Mouse (Mus musculus) MEL-GATA-1-ER (cell line): ENCODE data around the gene Mertk.
"Not testable (repeated sequence)": the region's sequence is repeated elsewhere in the genome, so short reads cannot be mapped to it uniquely, and the experiment has no call there.

Experiments used
- DNase-seq: peaks from one replicate; pipeline ENCODE4 v3.0.0-alpha.2; 2012; ENCODE audit warnings: low read depth; ENCODE audit errors: extremely low read depth

Mertk gene

GRCm38 (mm10) chr2:128698693-128699181, at the start of gene Mertk:
Mertk (plus strand) TSS chr2:128698956.
- DNase-seq: no peak

DNA sequence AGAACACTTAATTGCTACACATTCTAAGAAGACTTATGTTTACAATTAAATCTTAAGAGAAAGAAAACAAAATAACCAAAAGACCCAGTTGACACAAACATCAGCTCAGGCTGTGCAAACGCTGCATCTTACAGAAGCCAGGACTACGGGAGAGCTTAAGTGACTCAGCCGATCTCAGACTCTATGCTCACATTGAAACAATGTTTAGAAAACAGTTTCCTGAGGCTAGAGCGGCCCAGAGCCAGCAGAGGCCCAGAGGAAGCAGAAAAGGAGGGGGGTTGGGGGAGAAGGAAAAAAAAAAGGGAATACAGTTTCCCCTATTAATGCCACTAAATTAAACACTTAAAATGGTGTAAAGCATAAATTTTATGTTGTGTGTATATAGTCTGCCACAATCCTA, 18.1 kb upstream of the Mertk start:
- DNase-seq: no peak

- DNase-seq: peak; percentile 86
Observed at GRCm38 (mm10) chr2:128686921-128687557, 11.7 kb upstream of the Mertk start, which contains the start of gene Anapc1. Anapc1 (minus strand) TSS chr2:128687391.

GRCm38 (mm10) chr2:128687558-128688120, 11.1 kb upstream of the Mertk start:
- DNase-seq: no peak

DNA sequence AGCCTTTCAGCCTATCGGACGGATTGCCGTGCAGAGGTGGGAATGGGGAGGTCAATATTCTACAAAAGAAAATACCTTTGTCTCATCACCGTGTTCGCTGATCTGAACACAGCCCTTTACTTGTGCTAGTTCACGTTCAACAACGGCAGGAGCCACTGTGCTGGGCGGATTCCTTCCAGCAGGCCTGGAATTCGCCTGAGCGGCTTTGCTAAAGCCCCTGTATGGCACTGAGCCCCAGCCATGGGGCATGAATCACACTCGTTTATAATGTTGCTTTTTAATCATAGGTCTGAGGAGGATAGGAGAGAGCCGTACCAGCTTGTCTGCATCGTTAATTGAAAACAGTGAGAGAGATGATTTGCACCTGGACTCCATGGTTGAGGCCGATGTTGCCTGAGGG, 6.4 kb upstream of the Mertk start:
- DNase-seq: no peak

GRCm38 (mm10) chr2:128692771-128693170, 6.0 kb upstream of the Mertk start:
- DNase-seq: no peak

GRCm38 (mm10) chr2:128693236-128693635, 5.5 kb upstream of the Mertk start:
- DNase-seq: no peak

DNA sequence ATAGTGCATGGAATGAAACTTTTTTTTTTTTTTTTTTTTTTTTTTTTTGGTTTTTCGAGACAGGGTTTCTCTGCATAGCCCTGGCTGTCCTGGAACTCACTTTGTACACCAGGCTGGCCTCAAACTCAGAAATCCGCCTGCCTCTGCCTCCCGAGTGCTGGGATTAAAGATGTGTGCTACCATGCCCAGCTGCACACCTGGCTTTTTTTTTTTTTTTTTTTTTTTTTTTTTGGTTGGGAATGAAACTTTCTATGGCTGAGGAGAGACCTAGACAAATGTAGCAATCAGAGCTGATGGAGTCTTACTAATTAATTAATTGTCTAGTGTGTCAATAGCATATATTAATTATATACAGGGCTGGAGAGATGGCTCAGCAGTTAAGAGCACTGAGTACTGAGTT, 4.9 kb upstream of the Mertk start:
- DNase-seq: not testable (repeated sequence)

GRCm38 (mm10) chr2:128694548-128694947, 4.2 kb upstream of the Mertk start:
- DNase-seq: no peak

- DNase-seq: no peak
Observed at GRCm38 (mm10) chr2:128696426-128696825, 2.3 kb upstream of the Mertk start.

- DNase-seq: no peak
Observed at GRCm38 (mm10) chr2:128697047-128697446, 1.7 kb upstream of the Mertk start.

DNA sequence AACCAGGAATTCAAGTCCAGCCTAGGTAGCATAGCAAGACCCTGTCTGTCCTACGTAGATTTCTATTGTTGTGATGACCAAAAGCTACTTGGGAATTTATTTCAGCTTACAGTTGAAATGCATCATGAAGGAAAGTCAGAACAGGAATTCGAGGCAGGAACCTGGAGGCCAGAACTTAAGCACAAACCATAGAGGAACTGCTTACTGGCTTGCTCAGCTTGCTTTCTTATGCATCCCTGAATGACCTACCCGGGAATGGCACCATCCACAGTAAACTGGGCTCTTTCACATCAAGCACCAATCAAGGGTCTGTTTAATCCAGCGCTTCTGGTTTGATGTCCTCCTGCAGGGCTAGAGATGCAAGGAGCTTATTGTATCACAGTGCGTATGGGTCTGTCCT, 1.2 kb upstream of the Mertk start:
- DNase-seq: no peak

DNA sequence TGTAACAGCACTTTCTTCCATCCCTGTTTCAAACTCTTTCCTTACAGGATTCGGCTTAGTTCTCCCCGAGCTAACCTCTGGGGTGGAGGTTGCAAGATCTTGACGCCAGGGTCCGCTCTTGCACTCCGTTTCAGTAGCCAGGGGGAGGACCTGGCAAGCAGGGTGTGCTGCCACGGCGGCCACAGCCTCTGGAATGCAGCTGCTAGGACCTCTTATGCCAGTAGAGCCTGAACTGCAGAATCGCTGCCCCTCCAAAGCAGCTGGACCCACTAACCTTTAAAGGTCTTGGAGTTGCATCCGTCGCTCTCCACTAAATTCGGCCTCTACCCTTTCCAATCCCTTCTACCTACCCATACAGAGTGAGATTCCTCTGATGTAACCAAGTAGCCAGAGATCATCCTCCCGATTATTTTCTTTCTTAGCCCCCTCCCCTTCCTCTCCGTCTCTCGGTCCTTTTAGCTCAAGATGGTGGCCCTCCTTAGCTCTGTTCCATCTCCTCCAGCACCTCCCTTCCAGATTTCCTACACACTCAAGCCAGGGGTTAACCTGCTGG, 540 bp upstream of the Mertk start:
- DNase-seq: no peak

DNA sequence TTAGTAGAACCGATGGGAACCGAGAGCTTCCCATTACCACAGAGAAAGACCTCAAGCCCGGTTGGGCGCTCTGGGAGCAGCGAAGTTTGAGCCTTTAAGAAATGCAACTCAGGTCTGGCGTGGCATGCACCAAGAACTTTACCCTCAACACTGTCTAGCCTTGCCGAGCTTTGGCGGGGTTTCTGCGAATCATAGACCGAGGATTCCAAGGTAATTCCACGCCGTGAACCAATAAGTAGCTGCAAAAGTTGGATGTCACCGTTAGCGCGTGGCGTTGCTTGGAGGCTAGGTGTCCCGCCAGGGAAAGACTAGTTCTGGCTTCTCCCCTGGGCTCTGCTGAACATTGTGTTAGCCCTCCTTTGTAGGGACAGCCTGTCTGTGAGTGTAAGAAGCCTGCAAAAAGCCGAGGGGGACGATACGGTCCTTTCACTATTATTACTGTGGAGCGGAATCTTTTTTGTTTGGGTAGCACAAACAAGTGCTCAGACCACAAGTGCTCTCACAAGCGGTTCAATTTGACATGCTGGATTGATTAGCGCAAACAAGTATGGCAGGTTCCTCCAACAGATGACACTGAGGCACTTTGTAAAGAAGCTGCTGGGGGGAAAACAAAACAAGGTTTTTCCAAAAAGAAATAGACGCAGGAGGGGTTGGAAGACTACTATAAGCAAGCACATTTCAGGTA, 587 bp downstream of the Mertk start:
- no peak for DNase-seq

GRCm38 (mm10) chr2:128704474-128704873, 5.7 kb downstream of the Mertk start:
- no peak for DNase-seq

GRCm38 (mm10) chr2:128709264-128709663, 10.5 kb downstream of the Mertk start:
- DNase-seq: no peak

DNA sequence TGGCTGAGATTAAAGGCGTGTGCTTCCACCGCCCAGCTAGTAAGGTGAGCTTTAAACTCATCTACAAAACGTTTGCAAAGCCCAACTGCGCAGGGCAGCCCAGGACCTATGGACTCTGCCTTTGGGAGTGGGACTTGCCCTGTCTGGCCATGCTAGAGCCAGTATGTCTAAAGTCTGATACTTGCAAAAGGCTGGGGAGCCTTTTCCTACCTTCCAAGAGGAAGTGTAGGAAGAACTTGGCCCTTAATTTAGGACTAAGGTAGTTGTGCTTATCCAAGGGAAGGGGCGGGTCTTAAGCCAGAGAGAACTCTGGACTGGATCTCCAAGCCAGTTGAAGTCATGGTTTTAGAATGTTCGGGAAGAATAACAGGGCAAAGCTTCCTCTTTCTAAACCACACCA, 11.9 kb downstream of the Mertk start:
- DNase-seq: no peak

- no peak for DNase-seq
Observed at GRCm38 (mm10) chr2:128712940-128713339, 14.2 kb downstream of the Mertk start.

DNA sequence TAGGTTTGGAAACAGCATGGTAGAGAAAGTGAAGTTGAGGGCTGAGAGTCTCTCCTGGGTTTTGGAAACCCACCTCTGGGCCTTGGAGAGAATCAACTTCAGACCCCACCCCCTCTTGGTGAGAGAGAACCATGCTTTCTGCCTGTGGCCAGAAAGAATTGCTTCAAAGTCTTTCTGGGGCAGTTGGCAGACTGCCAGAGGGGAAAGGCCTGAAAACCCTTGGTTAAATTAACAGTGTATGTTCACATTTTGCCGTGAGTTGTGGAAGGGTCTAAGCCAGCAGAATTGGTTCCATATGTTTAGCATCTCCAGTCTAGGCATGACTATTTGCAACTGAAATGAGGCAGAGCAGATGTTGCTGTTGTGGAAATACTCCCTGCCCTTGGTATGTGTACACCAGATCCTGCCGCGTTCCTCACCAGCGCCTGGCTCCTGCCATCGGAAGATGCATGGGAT, 14.8 kb downstream of the Mertk start:
- DNase-seq: no peak

- DNase-seq: no peak
Observed at GRCm38 (mm10) chr2:128714724-128715241, 16.0 kb downstream of the Mertk start.

GRCm38 (mm10) chr2:128715979-128716378, 17.2 kb downstream of the Mertk start:
- no peak for DNase-seq

GRCm38 (mm10) chr2:128719380-128719779, 20.6 kb downstream of the Mertk start:
- no peak for DNase-seq
